Mouse (Mus musculus) liver, embryonic 15.5 days (tissue): ENCODE measurements around the gene Tor1aip2. TPM values are rescaled to one million over a fixed set of nuclear protein-coding genes. Genes with fewer than 3 reads are reported as not detected.

Experiments used
- ATAC-seq: fragments of 200-750 bp; cut with Nextera tagmentation; 2 replicates; pipeline ENCODE4 v1.8.0; 2017; ENCODE audit warnings: moderate number of reproducible peaks, mild to moderate bottlenecking, moderate library complexity; ENCODE audit not compliant: insufficient read depth
- H3K27ac ChIP-seq: fragments of 300-500 bp; sonication (generic); replicated peaks from 2 replicates; pipeline ENCODE4 v1.5.1; 2015; ENCODE audit warnings: mild to moderate bottlenecking, inconsistent platforms
- H3K27me3 ChIP-seq: fragments of 300-500 bp; sonication (generic); 2 replicates; pipeline ENCODE4 v1.6.1; 2015; ENCODE audit warnings: mild to moderate bottlenecking, inconsistent platforms
- H3K36me3 ChIP-seq: fragments of 300-500 bp; sonication (generic); replicated peaks from 2 replicates; pipeline ENCODE4 v1.6.1; 2015; ENCODE audit warnings: moderate library complexity, mild to moderate bottlenecking, inconsistent platforms
- H3K4me1 ChIP-seq: fragments of 300-500 bp; sonication (generic); replicated peaks from 2 replicates; pipeline ENCODE4 v1.6.1; 2015; ENCODE audit warnings: inconsistent platforms
- H3K4me2 ChIP-seq: fragments of 300-500 bp; sonication (generic); 2 replicates; pipeline ENCODE4 v1.6.1; 2015; ENCODE audit warnings: moderate library complexity, mild to moderate bottlenecking, inconsistent platforms
- H3K4me3 ChIP-seq: fragments of 300-500 bp; sonication (generic); replicated peaks from 2 replicates; pipeline ENCODE4 v1.5.1; 2015; ENCODE audit warnings: mild to moderate bottlenecking, inconsistent platforms
- H3K9ac ChIP-seq: fragments of 300-500 bp; sonication (generic); 2 replicates; pipeline ENCODE4 v1.6.1; 2015; ENCODE audit warnings: moderate library complexity, mild to moderate bottlenecking, inconsistent platforms
- H3K9me3 ChIP-seq: fragments of 300-500 bp; sonication (generic); replicated peaks from 2 replicates; pipeline ENCODE4 v1.6.1; 2016; ENCODE audit warnings: inconsistent platforms
- WGBS: fragments of 180-500 bp; shearing (Covaris S2); methylation state at CpG from one replicate; pipeline ENCODE4 v1.1.7; 2015; ENCODE audit warnings: mixed read lengths; ENCODE audit not compliant: insufficient replicate concordance; 5-methylcytosine and 5-hydroxymethylcytosine counted together
- polyA plus RNA-seq: library from polyadenylated mRNA; unstranded; fragments of >200 nt; fragmentation: Nextera tagmentation; extraction: Ambion mirVana; gene quantifications from 2 replicates; pipeline ENCODE4 v1.2.1, GENCODE M21; 2015

Gene Tor1aip2
- polyA plus RNA-seq, 1 experiment from 2014 or later, result 51.2 TPM

DNA sequence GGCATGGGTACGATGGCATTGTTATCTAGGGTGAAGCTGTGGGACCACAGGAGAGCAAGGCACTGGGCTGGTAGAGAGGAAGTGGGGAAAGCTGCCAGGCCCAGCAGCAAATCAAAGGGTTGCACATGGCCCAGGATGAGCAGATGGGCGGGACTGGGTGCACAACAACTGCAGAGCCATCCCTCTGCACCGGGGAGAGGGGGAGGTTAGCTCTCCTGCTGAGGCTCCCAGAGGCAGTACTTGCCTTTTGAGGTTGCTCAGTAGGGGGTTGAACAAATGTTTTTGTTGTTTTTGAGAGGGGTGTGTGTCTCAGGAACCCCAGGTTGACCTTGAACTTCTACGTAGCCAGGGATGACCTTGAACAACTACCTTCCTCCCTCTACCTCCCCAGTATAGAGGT lies 41.3 kb downstream of the Tor1aip2 start:
- Histone ChIP-seq H3K4me1 (peaks cover 13% of the 10 kb centered on the region), H3K27me3 (no peaks in the 10 kb centered on the region), H3K36me3 (no peaks in the 10 kb centered on the region), H3K27ac (no peak overlapping the region), H3K9me3 (no peaks in the 10 kb centered on the region), H3K4me3 (no peak overlapping the region), H3K9ac (no peak overlapping the region), H3K4me2 (no peak overlapping the region)
- ATAC-seq, result no peak
- 28% methylated on average over 4 of the region's 4 CpGs for WGBS

DNA sequence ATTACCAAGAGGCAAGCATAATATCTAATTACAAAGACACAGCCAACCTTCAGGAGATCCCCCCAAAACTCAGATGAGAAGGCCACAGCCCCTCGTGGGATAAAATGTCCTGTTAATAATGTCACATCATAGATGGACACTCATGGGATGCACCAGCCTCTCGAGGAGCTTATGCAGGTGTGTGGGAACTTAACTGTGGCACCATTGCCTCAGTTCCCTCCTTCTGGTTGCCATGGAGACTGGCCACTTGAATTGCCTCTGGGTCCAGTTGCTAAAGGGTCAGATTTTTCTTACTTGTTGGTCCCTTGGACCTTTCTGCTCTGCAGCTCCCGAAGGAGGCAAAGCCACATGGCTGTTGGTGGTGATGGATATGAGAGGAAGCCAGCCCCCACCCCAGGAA lies 42.5 kb downstream of the Tor1aip2 start:
- Histone ChIP-seq H3K9ac (no peak overlapping the region), H3K27ac (no peak overlapping the region), H3K9me3 (no peaks in the 10 kb centered on the region), H3K36me3 (no peaks in the 10 kb centered on the region), H3K4me1 (peaks cover 10% of the 10 kb centered on the region), H3K4me2 (no peak overlapping the region), H3K4me3 (no peak overlapping the region), H3K27me3 (no peaks in the 10 kb centered on the region)
- 40% methylated on average over 3 of the region's 3 CpGs for WGBS
- ATAC-seq, result no peak

DNA sequence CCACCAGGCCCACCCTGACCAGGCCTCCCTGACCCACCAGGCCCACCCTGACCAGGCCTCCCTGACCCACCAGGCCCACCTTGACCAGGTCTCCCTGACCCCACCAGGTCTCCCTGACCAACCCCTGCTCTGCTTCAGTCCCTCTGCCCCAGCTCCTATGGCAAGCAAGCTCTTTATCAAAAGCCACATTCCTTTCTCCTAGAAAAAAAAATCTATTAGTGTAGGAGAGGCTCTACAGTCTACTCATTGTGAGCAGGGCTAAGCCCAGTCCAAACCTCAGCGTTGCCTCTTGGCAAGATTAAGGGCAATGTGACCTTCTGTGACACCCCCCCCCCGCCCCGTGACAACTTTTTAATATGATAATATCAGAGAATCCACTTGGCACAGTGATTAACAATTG lies 49.4 kb downstream of the Tor1aip2 start:
- Histone ChIP-seq H3K9me3 (no peaks in the 10 kb centered on the region), H3K4me2 (no peak overlapping the region), H3K4me3 (no peak overlapping the region), H3K36me3 (no peaks in the 10 kb centered on the region), H3K27ac (no peak overlapping the region), H3K27me3 (0 out of 2 replicates have a peak, but pooled peaks cover 2% of the 10 kb centered on the region), H3K9ac (no peak overlapping the region), H3K4me1 (peaks cover 4% of the 10 kb centered on the region; the same call in 1 of the 2 replicates)
- no peak for ATAC-seq
- 48% methylated on average over 3 of the region's 3 CpGs for WGBS

DNA sequence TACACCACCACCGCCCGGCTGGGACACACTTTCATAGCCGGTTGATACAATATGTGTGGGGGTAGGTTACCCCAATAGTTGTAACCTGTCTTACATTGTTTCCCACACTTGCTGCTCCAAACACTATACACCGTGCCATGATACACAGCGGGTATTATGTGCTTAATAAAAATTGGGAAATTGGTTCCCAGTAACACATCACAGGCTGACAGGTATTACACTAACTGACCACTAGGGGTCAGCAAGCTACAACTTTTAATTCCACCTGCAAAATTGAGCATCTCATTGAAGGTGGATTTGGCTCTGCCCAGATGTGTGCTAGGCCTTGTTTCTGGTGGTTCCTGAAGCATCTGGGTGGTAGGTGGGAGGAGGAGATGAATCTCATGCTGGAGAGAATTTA lies 50.6 kb downstream of the Tor1aip2 start:
- Histone ChIP-seq H3K4me1 (peaks cover 11% of the 10 kb centered on the region), H3K9me3 (no peaks in the 10 kb centered on the region), H3K27me3 (0 out of 2 replicates have a peak, but pooled peaks cover 2% of the 10 kb centered on the region), H3K9ac (no peak overlapping the region), H3K36me3 (no peaks in the 10 kb centered on the region), H3K4me2 (no peak overlapping the region), H3K27ac (no peak overlapping the region), H3K4me3 (no peak overlapping the region)
- WGBS, result 52% methylated on average over 5 of the region's 5 CpGs
- no peak for ATAC-seq

DNA sequence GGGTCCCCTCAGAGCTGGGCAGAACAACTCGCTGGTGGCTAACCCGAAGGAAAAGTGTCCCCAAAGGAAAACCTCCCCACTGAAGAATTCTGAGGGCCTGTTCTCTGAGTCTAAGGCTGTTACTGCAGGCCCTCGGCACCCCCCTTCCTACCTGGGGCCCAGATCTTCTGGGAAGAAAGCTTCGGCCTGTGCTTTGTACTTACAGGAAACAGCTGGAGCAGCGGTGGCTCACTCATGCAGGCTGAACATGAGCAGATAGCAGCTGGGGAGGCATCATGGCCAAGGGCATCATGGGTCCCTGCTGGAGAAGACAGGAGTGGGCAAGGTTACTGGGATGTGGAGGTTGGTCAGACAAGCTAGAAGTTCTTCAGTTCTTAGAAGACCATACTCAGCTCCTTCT lies 52.4 kb downstream of the Tor1aip2 start:
- H3K4me3 ChIP-seq, result no peak overlapping the region
- peaks cover 17% of the 10 kb centered on the region for H3K4me1 ChIP-seq
- no peaks in the 10 kb centered on the region for H3K9me3 ChIP-seq
- H3K36me3 ChIP-seq, result no peaks in the 10 kb centered on the region
- H3K9ac ChIP-seq, result no peak overlapping the region
- no peak overlapping the region for H3K27ac ChIP-seq
- no peak overlapping the region for H3K4me2 ChIP-seq
- no peak for ATAC-seq
- 0 out of 2 replicates have a peak, but pooled peaks cover 2% of the 10 kb centered on the region for H3K27me3 ChIP-seq
- WGBS, result 27% methylated on average over 5 of the region's 5 CpGs

DNA sequence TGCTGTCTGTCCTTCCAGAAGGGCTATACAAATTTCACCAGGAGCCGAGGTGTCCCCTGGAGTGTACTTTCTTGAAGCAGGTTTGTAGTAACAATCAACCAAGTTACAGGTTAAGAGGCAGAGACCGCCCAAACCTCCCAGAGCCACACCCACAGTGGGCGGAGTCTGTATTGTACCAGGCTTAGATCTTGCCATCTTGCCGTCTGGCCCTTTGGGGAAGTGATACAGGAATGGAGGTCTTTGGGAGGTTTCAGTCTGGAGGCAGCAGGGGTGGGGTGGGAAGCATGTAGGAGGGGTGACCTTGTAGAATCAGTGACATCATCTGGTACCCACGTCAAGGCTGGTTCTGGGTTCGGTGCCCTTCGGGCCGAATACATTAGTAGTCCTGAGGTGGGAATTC lies 54.4 kb downstream of the Tor1aip2 start:
- Histone ChIP-seq H3K9ac (no peak overlapping the region), H3K27ac (no peak overlapping the region), H3K4me1 (peaks cover 17% of the 10 kb centered on the region), H3K4me2 (no peak overlapping the region), H3K9me3 (no peaks in the 10 kb centered on the region), H3K27me3 (0 out of 2 replicates have a peak, but pooled peaks cover 2% of the 10 kb centered on the region), H3K4me3 (no peak overlapping the region), H3K36me3 (no peaks in the 10 kb centered on the region)
- ATAC-seq, result no peak
- WGBS, result 62% methylated on average over 8 of the region's 8 CpGs

DNA sequence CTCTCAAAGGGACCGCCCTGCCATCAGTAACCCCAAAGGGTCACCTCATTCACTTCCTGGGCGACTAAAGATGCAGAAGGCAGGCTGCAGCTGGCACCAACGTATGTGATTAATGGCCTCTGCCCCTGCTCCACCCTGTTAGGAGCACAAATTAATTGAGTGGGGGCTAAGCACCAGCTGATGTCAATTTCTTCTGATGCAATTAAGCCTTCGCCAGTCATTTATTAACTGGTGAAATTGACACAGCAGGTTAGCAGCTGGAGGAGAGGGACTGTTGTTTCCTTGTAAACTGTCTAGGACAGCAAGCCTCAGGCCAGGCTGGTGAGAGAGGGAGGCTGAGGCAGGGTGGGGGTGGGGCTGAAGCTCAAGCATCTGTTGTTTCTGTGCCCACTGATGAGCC lies 54.8 kb downstream of the Tor1aip2 start:
- Histone ChIP-seq H3K9me3 (no peaks in the 10 kb centered on the region), H3K27me3 (0 out of 2 replicates have a peak, but pooled peaks cover 2% of the 10 kb centered on the region), H3K4me2 (no peak overlapping the region), H3K27ac (no peak overlapping the region), H3K36me3 (no peaks in the 10 kb centered on the region), H3K4me1 (peaks cover 17% of the 10 kb centered on the region), H3K4me3 (no peak overlapping the region), H3K9ac (no peak overlapping the region)
- ATAC-seq, result no peak
- WGBS, result 81% methylated on average over 4 of the region's 4 CpGs

DNA sequence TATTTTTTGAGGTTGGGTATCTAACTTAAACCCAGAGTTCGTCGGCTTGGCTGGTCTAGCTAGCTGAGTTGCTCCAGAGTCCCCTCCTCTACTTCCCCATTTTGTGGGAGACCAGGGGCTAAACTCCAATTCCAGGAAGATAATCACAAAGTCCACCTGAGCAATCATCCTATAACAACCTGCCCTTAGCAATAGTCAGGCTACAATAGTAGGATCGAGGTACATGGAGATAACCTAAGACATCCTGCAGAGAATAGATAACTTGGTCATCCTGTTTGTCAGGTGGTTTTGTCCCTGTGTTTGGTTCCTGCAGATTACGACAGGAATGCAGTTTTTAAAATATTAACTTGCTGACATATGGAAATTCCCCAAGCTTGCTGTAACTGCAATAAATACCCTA lies 56.6 kb downstream of the Tor1aip2 start:
- H3K4me1 ChIP-seq, result peaks cover 17% of the 10 kb centered on the region
- H3K27ac ChIP-seq, result no peak overlapping the region
- no peak overlapping the region for H3K4me2 ChIP-seq
- H3K9me3 ChIP-seq, result no peaks in the 10 kb centered on the region
- WGBS, result 14% methylated on average over 4 of the region's 4 CpGs
- H3K4me3 ChIP-seq, result no peak overlapping the region
- no peaks in the 10 kb centered on the region for H3K36me3 ChIP-seq
- H3K27me3 ChIP-seq, result 0 out of 2 replicates have a peak, but pooled peaks cover 2% of the 10 kb centered on the region
- no peak overlapping the region for H3K9ac ChIP-seq
- ATAC-seq, result no peak

DNA sequence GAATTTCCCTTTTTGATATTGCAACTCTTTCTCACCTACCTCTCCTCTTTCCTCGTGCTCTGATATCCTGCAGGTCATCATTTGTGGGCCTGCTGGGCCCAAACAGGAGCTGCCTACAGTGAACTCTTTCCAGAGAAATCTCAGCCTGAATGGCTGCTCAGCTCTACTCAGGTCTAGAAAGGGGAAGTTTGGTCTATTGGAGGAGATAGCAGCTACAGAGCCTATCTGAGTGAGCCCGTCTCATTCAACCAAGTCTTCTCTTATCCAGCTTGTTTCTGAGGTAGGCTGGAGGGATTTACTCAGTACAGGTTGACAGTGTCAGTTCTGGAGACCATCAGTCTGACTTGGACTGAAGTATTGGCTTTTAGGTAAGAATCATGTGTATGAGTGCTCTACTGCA lies 68.6 kb downstream of the Tor1aip2 start:
- H3K27ac ChIP-seq, result no peak overlapping the region
- H3K36me3 ChIP-seq, result no peaks in the 10 kb centered on the region
- H3K9me3 ChIP-seq, result no peaks in the 10 kb centered on the region
- H3K4me1 ChIP-seq, result no peaks in the 10 kb centered on the region
- no peak overlapping the region for H3K4me3 ChIP-seq
- WGBS, result 44% methylated on average over 2 of the region's 2 CpGs
- H3K4me2 ChIP-seq, result no peak overlapping the region
- no peaks in the 10 kb centered on the region for H3K27me3 ChIP-seq
- no peak overlapping the region for H3K9ac ChIP-seq
- ATAC-seq, result no peak

DNA sequence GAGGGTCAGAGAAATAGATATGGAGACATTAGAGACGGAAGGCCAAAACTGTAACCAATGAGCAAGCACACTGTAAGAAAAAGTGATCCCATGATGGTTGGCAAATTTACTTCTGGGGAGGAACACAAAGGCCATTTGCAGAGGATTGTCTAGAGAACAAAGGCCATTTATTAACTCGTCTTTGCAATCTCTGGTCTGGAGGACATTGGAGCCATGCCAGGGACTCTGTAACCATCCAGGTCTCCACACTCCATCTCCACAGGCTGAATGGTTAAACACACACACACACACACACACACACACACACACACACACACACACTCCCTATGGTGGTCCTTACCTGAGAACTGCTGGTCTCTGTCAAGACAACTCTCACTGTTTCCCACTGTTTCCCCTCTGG lies 70.2 kb downstream of the Tor1aip2 start:
- H3K4me1 ChIP-seq, result no peaks in the 10 kb centered on the region
- H3K27me3 ChIP-seq, result no peaks in the 10 kb centered on the region
- H3K27ac ChIP-seq, result no peak overlapping the region
- no peak overlapping the region for H3K9ac ChIP-seq
- H3K4me3 ChIP-seq, result no peak overlapping the region
- H3K9me3 ChIP-seq, result no peaks in the 10 kb centered on the region
- no peaks in the 10 kb centered on the region for H3K36me3 ChIP-seq
- WGBS, result 64% methylated on average over 2 of the region's 2 CpGs
- H3K4me2 ChIP-seq, result no peak overlapping the region
- no peak for ATAC-seq

DNA sequence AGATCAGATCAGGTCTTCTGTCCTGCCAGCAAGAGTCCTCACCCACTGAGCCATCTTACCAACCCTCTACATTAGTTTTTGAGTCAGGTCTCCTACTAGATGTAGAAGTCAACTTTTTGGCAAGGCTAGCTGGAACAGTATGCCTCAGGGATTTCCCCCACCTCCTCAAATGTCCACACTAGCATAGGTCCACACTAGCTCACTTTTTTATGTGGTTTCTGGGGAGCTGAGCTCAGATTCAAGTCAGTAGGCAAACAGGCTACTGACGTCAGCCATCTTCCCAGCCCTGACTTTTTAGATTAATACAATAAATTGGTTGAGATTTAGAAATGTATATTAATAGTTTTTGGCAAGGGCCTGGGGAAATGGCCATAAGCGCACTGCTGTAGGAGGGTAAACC lies 72.2 kb downstream of the Tor1aip2 start:
- Histone ChIP-seq H3K36me3 (no peaks in the 10 kb centered on the region), H3K9me3 (no peaks in the 10 kb centered on the region), H3K27ac (no peak overlapping the region), H3K4me1 (no peaks in the 10 kb centered on the region), H3K27me3 (no peaks in the 10 kb centered on the region), H3K9ac (no peak overlapping the region), H3K4me3 (no peak overlapping the region), H3K4me2 (no peak overlapping the region)
- WGBS, result 67% methylated on average over 2 of the region's 2 CpGs
- no peak for ATAC-seq

DNA sequence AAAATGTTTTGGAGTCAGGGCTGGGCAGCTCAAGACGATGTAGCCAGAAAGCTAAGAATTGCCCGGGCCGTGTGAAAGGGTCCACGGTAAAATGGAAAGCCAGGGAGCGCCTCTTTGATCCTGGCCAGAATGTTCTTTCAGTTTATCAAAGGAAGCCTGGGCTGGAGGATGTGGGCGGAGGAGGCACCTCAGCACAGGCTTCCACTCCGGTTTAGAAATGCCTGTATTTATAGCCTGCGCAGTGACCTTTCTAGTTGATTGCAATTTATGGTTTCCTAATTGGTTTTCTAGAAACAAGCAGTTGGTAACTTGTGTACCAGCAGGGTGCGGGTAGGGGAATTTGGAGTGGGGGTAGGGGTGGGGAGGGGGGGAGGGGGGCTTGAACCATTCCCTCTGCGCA lies 73.2 kb downstream of the Tor1aip2 start:
- H3K4me3 ChIP-seq, result no peak overlapping the region
- no peaks in the 10 kb centered on the region for H3K27me3 ChIP-seq
- ATAC-seq, result no peak
- H3K27ac ChIP-seq, result no peak overlapping the region
- H3K9ac ChIP-seq, result no peak overlapping the region
- no peaks in the 10 kb centered on the region for H3K9me3 ChIP-seq
- H3K4me2 ChIP-seq, result no peak overlapping the region
- H3K4me1 ChIP-seq, result no peaks in the 10 kb centered on the region; the same call in 1 of the 2 replicates
- no peaks in the 10 kb centered on the region for H3K36me3 ChIP-seq
- WGBS, result 18% methylated on average over 10 of the region's 10 CpGs
